Mouse (Mus musculus) naive thymus-derived CD4-positive, alpha-beta T cell, adult 5 months (primary cell): Measurements from ENCODE around the gene Nxf1. TPM values are rescaled to one million over a fixed set of nuclear protein-coding genes. Genes with fewer than 3 reads are reported as not detected.

Experiments
- polyA plus RNA-seq: library from polyadenylated mRNA; unstranded; fragments of 100-300 nt; shearing (Covaris generic); gene quantifications from one replicate; pipeline ENCODE4 v1.2.1, GENCODE M21; 2017

Nxf1 gene
- polyA plus RNA-seq, 1 experiment from 2014 or later, result 453 TPM

Other genes with a start within 250 kb of the Nxf1 start
- gene Slc22a8, start 165.8 kb upstream of the Nxf1 start, polyA plus RNA-seq, result 0.10 TPM
- gene Slc22a6, start 139.0 kb upstream of the Nxf1 start, polyA plus RNA-seq, result not detected
- gene Chrm1, start 93.3 kb upstream of the Nxf1 start, polyA plus RNA-seq, result not detected
- gene Slc3a2, start 33.7 kb upstream of the Nxf1 start, polyA plus RNA-seq, result 240 TPM
- 121 TPM for gene Wdr74, start 21.2 kb upstream of the Nxf1 start, polyA plus RNA-seq
- gene 1700092M07Rik, start 16.4 kb upstream of the Nxf1 start, polyA plus RNA-seq, result 0.87 TPM
- 294 TPM for gene Stx5a, start 15.7 kb upstream of the Nxf1 start, polyA plus RNA-seq
- 38.8 TPM for gene Tmem223, start 13.9 kb downstream of the Nxf1 start, polyA plus RNA-seq
- gene Tmem179b, start 17.4 kb downstream of the Nxf1 start, polyA plus RNA-seq, result 150 TPM
- gene Taf6l, start 29.3 kb downstream of the Nxf1 start, polyA plus RNA-seq, result 9.4 TPM
- gene Polr2g, start 41.5 kb downstream of the Nxf1 start, polyA plus RNA-seq, result 86.1 TPM
- gene Zbtb3, start 45.5 kb downstream of the Nxf1 start, polyA plus RNA-seq, result 0.57 TPM
- gene Ttc9c, start 62.3 kb downstream of the Nxf1 start, polyA plus RNA-seq, result 25.8 TPM
- gene Hnrnpul2, start 62.9 kb downstream of the Nxf1 start, polyA plus RNA-seq, result 13.8 TPM
- gene AC129217.1, start 72.7 kb downstream of the Nxf1 start, polyA plus RNA-seq, result not detected
- gene Bscl2, start 80.4 kb downstream of the Nxf1 start, polyA plus RNA-seq, result 59.1 TPM
- not detected for gene Gng3, start 82.1 kb downstream of the Nxf1 start, polyA plus RNA-seq
- gene Lrrn4cl, start 93.7 kb downstream of the Nxf1 start, polyA plus RNA-seq, result not detected
- 149 TPM for gene Ubxn1, start 114.4 kb downstream of the Nxf1 start, polyA plus RNA-seq
- gene Uqcc3, start 123.8 kb downstream of the Nxf1 start, polyA plus RNA-seq, result 44.5 TPM
- gene Lbhd1, start 126.7 kb downstream of the Nxf1 start, polyA plus RNA-seq, result 34.3 TPM
- gene Gm49403, start 126.9 kb downstream of the Nxf1 start, polyA plus RNA-seq, result not detected
- 22.7 TPM for gene 1810009A15Rik, start 131.8 kb downstream of the Nxf1 start, polyA plus RNA-seq
- not detected for gene Gm49416, start 131.9 kb downstream of the Nxf1 start, polyA plus RNA-seq
- gene Ints5, start 135.9 kb downstream of the Nxf1 start, polyA plus RNA-seq, result 35.9 TPM
- gene Ganab, start 141.0 kb downstream of the Nxf1 start, polyA plus RNA-seq, result 100 TPM
- gene B3gat3, start 163.3 kb downstream of the Nxf1 start, polyA plus RNA-seq, result 32.9 TPM
- 2.0 TPM for gene Rom1, start 172.3 kb downstream of the Nxf1 start, polyA plus RNA-seq
- gene Eml3, start 172.5 kb downstream of the Nxf1 start, polyA plus RNA-seq, result 57.6 TPM
- 257 TPM for gene Mta2, start 184.8 kb downstream of the Nxf1 start, polyA plus RNA-seq
- 47.6 TPM for gene Tut1, start 196.8 kb downstream of the Nxf1 start, polyA plus RNA-seq
- 375 TPM for gene Eef1g, start 210.0 kb downstream of the Nxf1 start, polyA plus RNA-seq
- 8.7 TPM for gene Ahnak, start 232.2 kb downstream of the Nxf1 start, polyA plus RNA-seq